Mouse (Mus musculus) hindbrain, postnatal 0 days (tissue): ENCODE results near the gene Mdh1. TPM values are rescaled to one million over a fixed set of nuclear protein-coding genes. Genes with fewer than 3 reads are reported as not detected.
A peak's percentile ranks its signal among the peaks of the same experiment; 100 is the strongest.

Experiments used
- ATAC-seq: fragments of 200-750 bp; cut with Nextera tagmentation; 2 replicates; pipeline ENCODE4 v1.8.0; 2017; ENCODE audit warnings: mild to moderate bottlenecking, moderate TSS enrichment, moderate library complexity
- DNase-seq: peaks from one replicate; pipeline ENCODE4 v3.0.0-alpha.2; 2015; ENCODE audit warnings: low spot score
- H3K27ac ChIP-seq: fragments of 300-500 bp; sonication (generic); 2 replicates; pipeline ENCODE4 v1.5.1; 2014; ENCODE audit warnings: mild to moderate bottlenecking
- H3K27me3 ChIP-seq: fragments of 300-500 bp; sonication (generic); 2 replicates; pipeline ENCODE4 v1.6.1; 2014; ENCODE audit warnings: low read length, mixed read lengths; ENCODE audit not compliant: insufficient read depth
- H3K36me3 ChIP-seq: fragments of 300-500 bp; sonication (generic); 2 replicates; pipeline ENCODE4 v1.6.1; 2014; ENCODE audit warnings: low read length, mixed read lengths; ENCODE audit not compliant: insufficient read depth
- H3K4me1 ChIP-seq: fragments of 300-500 bp; sonication (generic); 2 replicates; pipeline ENCODE4 v1.6.1; 2014; ENCODE audit warnings: antibody characterized with exemption, low read length, mixed read lengths; ENCODE audit not compliant: insufficient read depth
- H3K4me2 ChIP-seq: fragments of 300-500 bp; sonication (generic); 2 replicates; pipeline ENCODE4 v1.6.1; 2014; ENCODE audit warnings: low read depth, mild to moderate bottlenecking, low read length, moderate library complexity, mixed read lengths
- H3K4me3 ChIP-seq: fragments of 300-500 bp; sonication (generic); 2 replicates; pipeline ENCODE4 v1.5.1; 2014; ENCODE audit warnings: low read length
- H3K9ac ChIP-seq: fragments of 300-500 bp; sonication (generic); replicated peaks from 2 replicates; pipeline ENCODE4 v1.6.1; 2014; ENCODE audit warnings: mild to moderate bottlenecking, low read length, moderate library complexity, mixed read lengths
- H3K9me3 ChIP-seq: fragments of 300-500 bp; sonication (generic); 2 replicates; pipeline ENCODE4 v1.6.1; 2016; ENCODE audit warnings: low read length, mixed read lengths
- CTCF ChIP-seq: IDR thresholded peaks from 2 replicates; pipeline ENCODE4 v1.5.1; 2016; ENCODE audit warnings: antibody characterized with exemption, control low read depth, low read depth
- WGBS: fragments of 180-500 bp; shearing (Covaris S2); extraction: QIAGEN DNeasy Blood & Tissue Kit; methylation state at CpG from one replicate; pipeline ENCODE4 v1.1.7; 2014; 5-methylcytosine and 5-hydroxymethylcytosine counted together
- polyA plus RNA-seq: library from polyadenylated mRNA; unstranded; fragments of >200 nt; fragmentation: Nextera tagmentation; extraction: Ambion mirVana; gene quantifications from 2 replicates; pipeline ENCODE4 v1.2.1, GENCODE M21; 2015
- total RNA-seq: library from RNA; depleted of rRNA; stranded (reverse); fragments of >200 nt; gene quantifications from 2 replicates; pipeline ENCODE4 v1.2.3, GENCODE M21; 2014; rRNA removed

The Mdh1 gene
- 232 and 269 TPM in 2 replicates for total RNA-seq
- 752 and 763 TPM in 2 replicates for polyA plus RNA-seq

GRCm38 (mm10) chr11:21571700-21572381, at the start of gene Mdh1, which contains the start of gene Wdpcp:
Mdh1 (minus strand) TSS chr11:21572367.
Wdpcp (plus strand) TSS chr11:21572235.
- peak; percentile 53 for TF ChIP-seq CTCF
- no peaks in the 10 kb centered on the region for H3K27me3 ChIP-seq
- peak within 1 kb of the TSS; percentile 73 for H3K9ac ChIP-seq
- ATAC-seq, result peak; percentile 99
- peak; percentile 98 for DNase-seq
- H3K4me3 ChIP-seq, result peak within 1 kb of the TSS; percentile 68
- H3K4me1 ChIP-seq, result peaks cover 12% of the 10 kb centered on the region; the same call in 1 of the 2 replicates
- no peaks in the 10 kb centered on the region for H3K36me3 ChIP-seq
- peak within 1 kb of the TSS; percentile 95 for H3K27ac ChIP-seq
- H3K4me2 ChIP-seq, result peak within 1 kb of the TSS; percentile 62
- H3K9me3 ChIP-seq, result no peaks in the 10 kb centered on the region
- WGBS, result 0% methylated on average over 42 of the region's 42 CpGs

GRCm38 (mm10) chr11:21615915-21616314, 43.7 kb upstream of the Mdh1 start:
- Histone ChIP-seq H3K9ac (no peak overlapping the region), H3K27me3 (no peaks in the 10 kb centered on the region), H3K4me3 (no peak overlapping the region), H3K4me2 (no peak overlapping the region), H3K36me3 (no peaks in the 10 kb centered on the region), H3K4me1 (no peaks in the 10 kb centered on the region), H3K27ac (no peak overlapping the region), H3K9me3 (no peaks in the 10 kb centered on the region)
- DNase-seq (peak; percentile 21), ATAC-seq (no peak)
- TF ChIP-seq CTCF, result peak; percentile 46

GRCm38 (mm10) chr11:21602497-21602896, 30.3 kb upstream of the Mdh1 start:
- H3K9me3 ChIP-seq, result no peaks in the 10 kb centered on the region
- H3K4me2 ChIP-seq, result no peak overlapping the region
- H3K4me1 ChIP-seq, result no peaks in the 10 kb centered on the region
- no peak for TF ChIP-seq CTCF
- H3K36me3 ChIP-seq, result no peaks in the 10 kb centered on the region
- no peaks in the 10 kb centered on the region for H3K27me3 ChIP-seq
- H3K27ac ChIP-seq, result no peak overlapping the region
- 57% methylated on average over 5 of the region's 5 CpGs for WGBS
- DNase-seq (no peak), ATAC-seq (no peak)
- no peak overlapping the region for H3K9ac ChIP-seq
- no peak overlapping the region for H3K4me3 ChIP-seq

- no peak overlapping the region for H3K27ac ChIP-seq
- H3K9ac ChIP-seq, result no peak overlapping the region
- H3K36me3 ChIP-seq, result no peaks in the 10 kb centered on the region
- no peaks in the 10 kb centered on the region for H3K9me3 ChIP-seq
- H3K4me3 ChIP-seq, result no peak overlapping the region
- WGBS, result 60% methylated on average over 1 of the region's 1 CpGs
- no peaks in the 10 kb centered on the region for H3K27me3 ChIP-seq
- ATAC-seq, result no peak
- TF ChIP-seq CTCF, result no peak
- H3K4me2 ChIP-seq, result no peak overlapping the region
- DNase-seq, result no peak
- H3K4me1 ChIP-seq, result no peaks in the 10 kb centered on the region
These were observed 11.1 kb upstream of the Mdh1 start for GRCm38 (mm10) chr11:21583286-21583685.

GRCm38 (mm10) chr11:21581472-21581871, 9.3 kb upstream of the Mdh1 start:
- Histone ChIP-seq H3K36me3 (no peaks in the 10 kb centered on the region), H3K4me1 (no peaks in the 10 kb centered on the region), H3K9ac (no peak overlapping the region), H3K27me3 (no peaks in the 10 kb centered on the region), H3K4me2 (no peak overlapping the region), H3K27ac (no peak overlapping the region), H3K9me3 (no peaks in the 10 kb centered on the region), H3K4me3 (no peak overlapping the region)
- DNase-seq (no peak), ATAC-seq (no peak)
- 77% methylated on average over 7 of the region's 7 CpGs for WGBS
- no peak for TF ChIP-seq CTCF

GRCm38 (mm10) chr11:21570973-21571372, 1.2 kb downstream of the Mdh1 start:
- 8% methylated on average over 10 of the region's 10 CpGs for WGBS
- peak; percentile 65 for DNase-seq
- TF ChIP-seq CTCF, result no peak
- H3K27me3 ChIP-seq, result no peaks in the 10 kb centered on the region
- H3K9me3 ChIP-seq, result no peaks in the 10 kb centered on the region
- H3K36me3 ChIP-seq, result peaks cover 7% of the 10 kb centered on the region
- H3K4me3 ChIP-seq, result peak overlapping the region; percentile 68
- H3K4me1 ChIP-seq, result peaks cover 12% of the 10 kb centered on the region; the same call in 1 of the 2 replicates
- peak overlapping the region; percentile 61 for H3K4me2 ChIP-seq
- peak overlapping the region; percentile 73 for H3K9ac ChIP-seq
- no peak for ATAC-seq
- peak overlapping the region; percentile 95 for H3K27ac ChIP-seq

- Histone ChIP-seq H3K36me3 (peaks cover 10% of the 10 kb centered on the region), H3K9me3 (no peaks in the 10 kb centered on the region), H3K4me2 (peak overlapping the region; percentile 61), H3K27me3 (no peaks in the 10 kb centered on the region), H3K4me1 (peaks cover 12% of the 10 kb centered on the region; the same call in 1 of the 2 replicates), H3K9ac (no peak overlapping the region), H3K27ac (0 out of 2 replicates have a peak overlapping the region, but pooled peaks have one; percentile 7), H3K4me3 (peak overlapping the region; percentile 68; the same call in 1 of the 2 replicates)
- 29% methylated on average over 2 of the region's 2 CpGs for WGBS
- no peak for TF ChIP-seq CTCF
- ATAC-seq, result no peak
- no peak for DNase-seq
These were observed 2.1 kb downstream of the Mdh1 start for GRCm38 (mm10) chr11:21570109-21570474.
